Mouse (Mus musculus) heart, postnatal 0 days (tissue): Measurements from ENCODE around the gene Dnm2. TPM values are rescaled to one million over a fixed set of nuclear protein-coding genes. Genes with fewer than 3 reads are reported as not detected.
"Not testable (repeated sequence)": the region's sequence is repeated elsewhere in the genome, so short reads cannot be mapped to it uniquely, and the experiment has no call there.

Source experiments
- ATAC-seq: fragments of 200-750 bp; cut with Nextera tagmentation; 2 replicates; pipeline ENCODE4 v1.8.0; 2017; ENCODE audit warnings: low read depth, moderate number of reproducible peaks, moderate library complexity; ENCODE audit not compliant: insufficient read depth
- DNase-seq: peaks from one replicate; pipeline ENCODE4 v3.0.0-alpha.2; 2016; ENCODE audit warnings: low spot score
- H3K27ac ChIP-seq: fragments of 300-500 bp; sonication (generic); 2 replicates; pipeline ENCODE4 v1.5.1; 2014; ENCODE audit warnings: low read depth, mild to moderate bottlenecking
- H3K27me3 ChIP-seq: fragments of 300-500 bp; sonication (generic); 2 replicates; pipeline ENCODE4 v1.6.1; 2014; ENCODE audit warnings: low read length, mixed read lengths; ENCODE audit not compliant: control insufficient read depth, insufficient read depth
- H3K36me3 ChIP-seq: fragments of 300-500 bp; sonication (generic); replicated peaks from 2 replicates; pipeline ENCODE4 v1.6.1; 2014; ENCODE audit warnings: low read length, mixed read lengths; ENCODE audit not compliant: control insufficient read depth, insufficient read depth
- H3K4me1 ChIP-seq: fragments of 300-500 bp; sonication (generic); 2 replicates; pipeline ENCODE4 v1.6.1; 2014; ENCODE audit warnings: antibody characterized with exemption; ENCODE audit not compliant: control insufficient read depth, insufficient read depth
- H3K4me2 ChIP-seq: fragments of 300-500 bp; sonication (generic); 2 replicates; pipeline ENCODE4 v1.6.1; 2014; ENCODE audit warnings: low read depth, mild to moderate bottlenecking, low read length, moderate library complexity
- H3K4me3 ChIP-seq: fragments of 300-500 bp; sonication (generic); 2 replicates; pipeline ENCODE4 v1.5.1; 2014; ENCODE audit warnings: low read depth, low read length
- H3K9ac ChIP-seq: fragments of 300-500 bp; sonication (generic); replicated peaks from 2 replicates; pipeline ENCODE4 v1.6.1; 2014; ENCODE audit warnings: low read depth, low read length, mixed read lengths
- H3K9me3 ChIP-seq: fragments of 300-500 bp; sonication (generic); replicated peaks from 2 replicates; pipeline ENCODE4 v1.6.1; 2016; ENCODE audit warnings: low read length; ENCODE audit not compliant: control insufficient read depth
- CTCF ChIP-seq: IDR thresholded peaks from 2 replicates; pipeline ENCODE4 v1.5.1; 2016; ENCODE audit warnings: antibody characterized with exemption, control low read depth, low read depth
- EP300 ChIP-seq: IDR thresholded peaks from 2 replicates; pipeline ENCODE4 v1.6.1; 2016; ENCODE audit warnings: antibody characterized with exemption, low read depth
- WGBS: fragments of 180-500 bp; shearing (Covaris S2); extraction: QIAGEN DNeasy Blood & Tissue Kit; methylation state at CpG from one replicate; pipeline ENCODE4 v1.1.7; 2014; 5-methylcytosine and 5-hydroxymethylcytosine counted together
- polyA plus RNA-seq: library from polyadenylated mRNA; unstranded; fragments of >200 nt; fragmentation: Nextera tagmentation; extraction: Ambion mirVana; gene quantifications from 2 replicates; pipeline ENCODE4 v1.2.1, GENCODE M21; 2015
- total RNA-seq: library from RNA; depleted of rRNA; stranded (reverse); fragments of >200 nt; gene quantifications from 2 replicates; pipeline ENCODE4 v1.2.3, GENCODE M21; 2014; ENCODE audit warnings: low replicate concordance

Dnm2 gene
- total and polyA plus RNA-seq, 2 experiments from 2014 or later, result 61.1 to 95.8 TPM

DNA sequence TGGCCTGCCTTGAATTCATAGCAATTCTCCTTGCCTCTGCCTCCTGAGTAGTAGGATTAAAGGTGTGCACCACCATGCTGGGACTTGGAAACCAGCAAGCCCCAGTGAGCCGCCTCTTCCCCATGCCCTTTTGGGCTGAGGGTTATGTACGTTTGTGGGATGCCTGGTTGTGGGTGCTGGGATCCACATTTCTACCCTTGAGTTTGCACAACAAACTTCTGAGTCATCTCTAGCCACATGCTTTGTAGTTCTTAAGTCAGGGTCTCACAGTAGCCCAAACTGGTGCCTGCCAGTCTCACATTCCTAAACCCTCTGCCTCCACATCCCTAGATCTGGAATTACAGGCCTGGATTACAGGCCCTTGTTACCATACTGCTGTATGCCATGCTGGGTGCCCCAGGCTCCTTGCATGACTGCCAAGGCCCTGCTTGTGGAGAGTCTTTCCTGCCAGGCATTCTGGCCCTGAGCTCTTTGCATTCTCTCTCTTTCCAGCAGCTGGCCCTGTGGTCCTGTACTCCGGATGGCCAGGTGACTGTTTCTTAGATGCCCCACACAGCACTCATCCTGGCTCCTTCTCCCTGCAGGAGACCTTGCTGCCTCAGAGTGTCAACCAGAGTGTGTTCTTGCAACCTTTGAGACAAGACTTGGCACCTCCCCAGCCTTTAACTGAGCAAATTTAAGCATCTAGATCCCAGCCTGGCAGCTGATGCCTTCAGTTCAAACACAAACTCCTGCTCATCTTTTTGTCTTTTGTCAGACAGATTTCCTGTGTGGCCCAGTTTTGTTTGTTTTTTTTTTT is 39.3 kb downstream of the Dnm2 start:
- TF ChIP-seq EP300, result no peak
- no peak for TF ChIP-seq CTCF
- H3K9me3 ChIP-seq, result no peaks in the 10 kb centered on the region
- 0 out of 2 replicates have a peak overlapping the region, but pooled peaks have one; percentile 8 for H3K4me2 ChIP-seq
- peak overlapping the region; percentile 93 for H3K27ac ChIP-seq
- peaks cover 35% of the 10 kb centered on the region for H3K36me3 ChIP-seq
- no peak overlapping the region for H3K9ac ChIP-seq
- DNase-seq, result no peak
- ATAC-seq, result no peak
- no peaks in the 10 kb centered on the region for H3K27me3 ChIP-seq
- WGBS, result 59% methylated on average over 3 of the region's 3 CpGs
- no peak overlapping the region for H3K4me3 ChIP-seq
- peaks cover 23% of the 10 kb centered on the region for H3K4me1 ChIP-seq

DNA sequence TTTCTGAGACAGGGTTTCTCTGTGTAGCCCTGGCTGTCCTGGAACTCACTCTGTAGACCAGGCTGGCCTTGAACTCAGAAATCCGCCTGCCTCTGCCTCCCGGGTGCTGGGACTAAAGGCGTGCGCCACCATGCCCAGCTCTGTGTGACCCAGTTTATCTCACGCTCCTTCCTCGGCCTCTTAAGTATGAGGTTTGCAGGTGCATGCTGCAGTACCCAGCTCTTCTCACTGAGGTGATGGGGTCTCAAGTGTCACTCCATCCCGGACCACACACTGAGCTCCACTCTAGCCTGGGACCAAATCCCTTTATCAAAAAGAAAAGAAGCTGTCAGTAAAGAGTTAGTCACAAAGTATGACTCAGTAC is 39.8 kb downstream of the Dnm2 start:
- not testable (repeated sequence) for H3K27ac ChIP-seq, ATAC-seq, H3K9ac ChIP-seq, H3K9me3 ChIP-seq, H3K27me3 ChIP-seq, H3K4me2 ChIP-seq, H3K4me3 ChIP-seq, DNase-seq
- 91% methylated on average over 7 of the region's 7 CpGs for WGBS
- peaks cover 23% of the 10 kb centered on the region for H3K4me1 ChIP-seq
- peaks cover 41% of the 10 kb centered on the region for H3K36me3 ChIP-seq

DNA sequence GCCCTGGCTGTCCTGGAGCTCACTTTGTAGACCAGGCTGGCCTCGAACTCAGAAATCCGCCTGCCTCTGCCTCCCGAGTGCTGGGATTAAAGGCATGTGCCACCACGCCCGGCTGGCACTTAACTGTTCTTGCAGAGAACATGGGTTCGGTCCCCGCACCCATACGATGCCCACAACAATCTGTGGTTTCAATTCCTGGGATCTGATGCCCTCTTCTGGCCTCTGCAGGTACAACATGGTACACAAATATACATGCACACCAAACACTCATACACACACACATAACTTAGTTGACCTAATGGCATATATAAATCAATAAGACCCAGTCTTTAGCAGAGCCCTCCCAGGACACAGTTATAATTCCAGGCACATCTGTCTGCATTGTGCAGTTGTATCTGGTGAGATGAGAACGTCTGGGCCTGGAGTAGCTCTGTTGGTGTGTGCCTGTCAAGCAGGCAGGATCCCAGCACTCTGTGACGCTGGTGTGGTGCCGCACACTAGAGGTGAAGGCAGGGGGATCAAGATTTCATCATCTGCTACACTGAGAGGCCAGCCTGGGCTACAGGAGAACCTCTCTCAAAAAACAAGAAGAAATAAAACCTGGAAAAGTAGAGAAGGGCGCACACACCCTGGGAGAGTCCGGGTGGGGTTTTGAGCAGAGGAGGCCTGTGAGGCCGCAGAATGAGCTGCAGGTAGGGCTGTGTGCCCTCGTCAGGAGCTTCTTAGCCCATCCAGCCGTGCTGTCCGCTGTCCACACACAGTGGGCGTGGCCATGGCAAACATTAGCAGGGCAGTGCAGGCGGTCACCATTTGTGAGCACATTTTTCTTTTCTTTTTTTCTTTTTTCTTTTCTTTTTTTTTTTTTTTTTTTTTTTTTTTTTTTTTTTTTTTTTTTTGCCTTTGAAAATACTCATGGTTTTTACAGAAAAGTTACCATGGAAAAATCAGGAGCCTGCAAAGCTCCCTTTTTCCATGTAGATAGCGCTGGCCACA is 44.6 kb downstream of the Dnm2 start:
- no peaks in the 10 kb centered on the region for H3K4me1 ChIP-seq

GRCm38 (mm10) chr9:21472913-21473312 is 48.2 kb downstream of the Dnm2 start:
- Histone ChIP-seq H3K36me3 (peaks cover 89% of the 10 kb centered on the region), H3K9me3 (no peaks in the 10 kb centered on the region), H3K4me3 (no peak overlapping the region)

More for the DNA sequence above, 44.6 kb downstream of the Dnm2 start:
- 89% methylated on average over 18 of the region's 20 CpGs for WGBS
- peaks cover 81% of the 10 kb centered on the region for H3K36me3 ChIP-seq
- no peak for TF ChIP-seq EP300
- TF ChIP-seq CTCF, result peak; percentile 55
- H3K4me2 ChIP-seq, result no peak overlapping the region
- ATAC-seq (0 out of 2 replicates have a peak, but pooled peaks have one; percentile 9), DNase-seq (no peak)
- H3K4me3 ChIP-seq, result no peak overlapping the region
- H3K9me3 ChIP-seq, result no peaks in the 10 kb centered on the region
- H3K9ac ChIP-seq, result no peak overlapping the region
- no peaks in the 10 kb centered on the region for H3K27me3 ChIP-seq
- H3K27ac ChIP-seq, result no peak overlapping the region

DNA sequence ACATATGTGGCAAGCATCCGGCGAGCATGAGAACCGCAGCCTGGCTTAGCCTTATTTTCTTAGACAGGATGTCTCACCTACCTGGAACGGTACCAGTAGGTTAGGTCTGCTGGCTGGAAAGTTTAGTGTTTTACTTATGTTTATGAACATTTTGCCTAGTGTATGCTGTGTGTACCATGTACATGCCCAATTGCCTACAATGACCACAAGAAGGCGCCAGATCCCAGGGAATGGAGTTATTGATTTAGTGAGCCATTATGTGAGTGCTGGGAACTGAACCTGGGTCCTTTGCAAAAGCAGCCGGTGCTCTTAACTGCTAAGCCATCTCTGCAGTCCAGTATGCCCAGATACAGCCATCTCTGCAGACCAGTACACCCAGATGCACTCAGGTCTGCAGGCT is 53.0 kb downstream of the Dnm2 start:
- no peak overlapping the region for H3K4me2 ChIP-seq
- 98% methylated on average over 6 of the region's 6 CpGs for WGBS
- no peaks in the 10 kb centered on the region for H3K9me3 ChIP-seq
- H3K9ac ChIP-seq, result no peak overlapping the region
- peaks cover 98% of the 10 kb centered on the region for H3K36me3 ChIP-seq
- ATAC-seq, result no peak
- H3K27me3 ChIP-seq, result no peaks in the 10 kb centered on the region
- DNase-seq, result no peak
- TF ChIP-seq EP300, result no peak
- 0 out of 2 replicates have a peak, but pooled peaks have one; percentile 7 for TF ChIP-seq CTCF
- H3K27ac ChIP-seq, result no peak overlapping the region
- H3K4me1 ChIP-seq, result no peaks in the 10 kb centered on the region
- no peak overlapping the region for H3K4me3 ChIP-seq

More at GRCm38 (mm10) chr9:21472913-21473312, 48.2 kb downstream of the Dnm2 start:
- no peaks in the 10 kb centered on the region for H3K4me1 ChIP-seq
- TF ChIP-seq CTCF (no peak), EP300 (no peak)
- no peak for ATAC-seq
- no peak overlapping the region for H3K9ac ChIP-seq
- no peak overlapping the region for H3K27ac ChIP-seq
- 81% methylated on average over 4 of the region's 4 CpGs for WGBS
- DNase-seq, result no peak
- H3K27me3 ChIP-seq, result no peaks in the 10 kb centered on the region
- H3K4me2 ChIP-seq, result no peak overlapping the region
